Mouse (Mus musculus) heart, adult 2 months (tissue): ENCODE data around the gene Cep295nl. TPM values are rescaled to one million over a fixed set of nuclear protein-coding genes. Genes with fewer than 3 reads are reported as not detected.

Experiments
- DNase-seq, 2 experiments: peaks; one replicate each; pipeline ENCODE4 v3.0.0; 2021
- H3K27ac ChIP-seq: fragments of 200-600 bp; 2 replicates; pipeline ENCODE4 v1.8.1; 2022
- H3K27me3 ChIP-seq: fragments of 200-500 bp; 2 replicates; pipeline ENCODE4 v1.6.1; 2012; ENCODE audit warnings: mild to moderate bottlenecking, low read length, inconsistent platforms, mixed read lengths; ENCODE audit not compliant: control insufficient read depth, insufficient read depth
- H3K36me3 ChIP-seq: fragments of 200-500 bp; 2 replicates; pipeline ENCODE4 v1.6.1; 2012; ENCODE audit warnings: low read length, inconsistent platforms; ENCODE audit not compliant: control insufficient read depth, insufficient read depth
- H3K4me1 ChIP-seq: fragments of 200-500 bp; 2 replicates; pipeline ENCODE4 v1.6.1; 2011; ENCODE audit warnings: low read length; ENCODE audit not compliant: control insufficient read depth, insufficient read depth
- H3K4me3 ChIP-seq: fragments of 200-600 bp; 2 replicates; pipeline ENCODE4 v1.8.1; 2022
- H3K79me2 ChIP-seq: fragments of 200-500 bp; replicated peaks from 2 replicates; pipeline ENCODE4 v1.6.1; 2012; ENCODE audit warnings: mild to moderate bottlenecking, inconsistent platforms, low read length, moderate library complexity, mixed read lengths; ENCODE audit not compliant: control insufficient read depth, insufficient read depth
- H3K9ac ChIP-seq: fragments of 200-500 bp; 2 replicates; pipeline ENCODE4 v1.6.1; 2012; ENCODE audit warnings: low read depth, mild to moderate bottlenecking, control low read depth, inconsistent platforms, low read length, mixed read lengths
- CTCF ChIP-seq: fragments of 200-600 bp; IDR thresholded peaks from 2 replicates; pipeline ENCODE4 v1.8.1; 2022; ENCODE audit warnings: antibody characterized with exemption, mild to moderate bottlenecking, moderate library complexity
- EP300 ChIP-seq: fragments of 200-500 bp; IDR thresholded peaks from 2 replicates; pipeline ENCODE4 v1.6.1; 2011; ENCODE audit warnings: low read depth, low read length, control low read depth; ENCODE audit not compliant: insufficient read depth
- POLR2A ChIP-seq: fragments of 200-500 bp; IDR thresholded peaks from 2 replicates; pipeline ENCODE4 v1.6.1; 2011; ENCODE audit warnings: mild to moderate bottlenecking, low read depth, low read length, control low read depth; ENCODE audit not compliant: insufficient read depth
- WGBS: fragments of 180-500 bp; shearing (Covaris S2); methylation state at CpG from one replicate; pipeline ENCODE4 v1.1.7; 2018; 5-methylcytosine and 5-hydroxymethylcytosine counted together
- intact Hi-C: fragments of 180-260 bp; cut with DNase I; formaldehyde crosslinking; loops from one replicate; pipeline ENCODE4 v1.15.1; 2025
- polyA plus RNA-seq: library from polyadenylated mRNA; depleted of rRNA; stranded (reverse); fragments of >200 nt; gene quantifications from 2 replicates; pipeline ENCODE4 v1.2.3, GENCODE M21; 2012
- total RNA-seq, 2 experiments: library from RNA; stranded (reverse); gene quantifications; 2 replicates each; pipeline ENCODE4 v1.2.3; 2021

Gene Cep295nl
- total and polyA plus RNA-seq, 3 experiments: 0.18 to 0.65 (median 0.32) TPM

DNA sequence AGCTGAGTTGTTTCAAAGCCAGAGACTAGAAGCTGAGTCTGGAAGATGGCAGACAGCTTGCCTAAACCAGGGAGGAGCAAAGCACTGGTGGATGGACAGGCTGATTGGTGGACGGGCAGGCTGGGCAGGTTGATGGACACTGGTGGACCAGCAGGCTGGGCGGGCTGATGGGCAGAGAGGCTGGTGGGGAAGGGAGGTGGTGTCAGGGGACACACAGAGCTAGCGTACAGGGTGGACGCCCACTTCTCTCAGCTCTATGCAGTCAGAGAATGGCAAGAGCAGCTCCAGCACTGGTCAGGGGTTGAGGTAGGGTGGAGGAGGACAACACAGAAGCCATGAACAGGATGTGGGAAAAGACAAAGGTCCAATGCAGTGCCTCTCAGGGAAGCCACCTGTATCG lies 27.0 kb upstream of the Cep295nl start:
- Histone ChIP-seq H3K4me1 (peaks cover 2% of the 10 kb centered on the region; the same call in 1 of the 2 replicates), H3K9ac (no peak overlapping the region), H3K27ac (no peak overlapping the region), H3K27me3 (no peaks in the 10 kb centered on the region), H3K4me3 (no peak overlapping the region), H3K79me2 (no peaks in the 10 kb centered on the region), H3K36me3 (no peaks in the 10 kb centered on the region)
- no peak for TF ChIP-seq CTCF
- no peak for TF ChIP-seq EP300
- no peak for TF ChIP-seq POLR2A
- DNase-seq: peak in 1 of 2 experiments; percentile 11
- 73% methylated on average over 5 of the region's 5 CpGs for WGBS
- intact Hi-C loops: no loop called here

DNA sequence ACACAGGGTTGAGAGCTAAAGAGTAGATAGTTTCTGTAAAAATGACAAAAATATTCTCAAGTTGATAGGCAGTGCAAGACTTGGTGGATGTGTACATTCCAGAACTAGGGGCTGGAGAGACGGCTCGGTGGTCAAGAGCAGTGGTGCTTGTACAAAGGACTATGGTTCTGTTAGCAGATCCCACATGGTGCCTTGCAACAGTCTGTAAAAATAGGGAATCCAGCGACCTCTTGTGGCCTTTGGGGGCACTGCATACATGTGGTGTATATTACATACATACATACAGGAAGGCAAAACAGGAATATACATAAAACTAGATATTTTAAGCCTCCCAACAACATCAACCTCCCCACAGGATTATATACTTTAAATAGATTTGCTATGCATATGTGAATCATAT lies 26.0 kb upstream of the Cep295nl start:
- DNase-seq: peak in 1 of 2 experiments; percentile 21
- WGBS: 64% methylated on average over 3 of the region's 3 CpGs

DNA sequence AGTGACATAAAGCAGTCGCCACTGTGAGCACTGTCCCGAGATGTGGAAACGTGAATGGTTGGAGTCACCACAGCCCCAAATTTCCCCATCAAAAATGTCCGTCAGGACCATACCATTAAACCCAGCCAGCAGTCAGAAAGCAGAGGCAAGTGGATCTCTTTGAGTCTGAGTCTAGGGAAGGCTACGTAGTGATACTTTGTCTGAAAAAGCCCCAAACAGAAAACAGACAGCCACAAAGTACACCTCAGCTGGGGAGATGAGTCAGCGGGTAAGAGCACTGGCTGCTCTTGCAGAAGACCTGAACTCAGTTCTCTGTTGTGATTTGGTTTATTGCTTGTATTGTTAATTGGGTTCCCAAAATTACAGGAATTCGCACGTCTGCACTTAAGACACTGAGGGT lies 24.3 kb upstream of the Cep295nl start:
- H3K27ac ChIP-seq: no peak overlapping the region
- no peaks in the 10 kb centered on the region for H3K79me2 ChIP-seq
- no peaks in the 10 kb centered on the region for H3K36me3 ChIP-seq
- no peak for DNase-seq
- TF ChIP-seq CTCF (no peak), POLR2A (no peak), EP300 (no peak)
- no peak overlapping the region for H3K9ac ChIP-seq
- intact Hi-C loops: no loop called here
- H3K4me3 ChIP-seq: no peak overlapping the region
- WGBS: 87% methylated on average over 8 of the region's 8 CpGs
- no peaks in the 10 kb centered on the region for H3K27me3 ChIP-seq
- H3K4me1 ChIP-seq: peaks cover 14% of the 10 kb centered on the region

More for the DNA sequence above, 26.0 kb upstream of the Cep295nl start:
- intact Hi-C loops: no loop called here
- TF ChIP-seq POLR2A: no peak
- TF ChIP-seq CTCF: peak; percentile 51
- Histone ChIP-seq H3K27me3 (no peaks in the 10 kb centered on the region), H3K36me3 (no peaks in the 10 kb centered on the region), H3K79me2 (no peaks in the 10 kb centered on the region), H3K27ac (no peak overlapping the region), H3K9ac (no peak overlapping the region), H3K4me3 (no peak overlapping the region), H3K4me1 (peaks cover 8% of the 10 kb centered on the region)

DNA sequence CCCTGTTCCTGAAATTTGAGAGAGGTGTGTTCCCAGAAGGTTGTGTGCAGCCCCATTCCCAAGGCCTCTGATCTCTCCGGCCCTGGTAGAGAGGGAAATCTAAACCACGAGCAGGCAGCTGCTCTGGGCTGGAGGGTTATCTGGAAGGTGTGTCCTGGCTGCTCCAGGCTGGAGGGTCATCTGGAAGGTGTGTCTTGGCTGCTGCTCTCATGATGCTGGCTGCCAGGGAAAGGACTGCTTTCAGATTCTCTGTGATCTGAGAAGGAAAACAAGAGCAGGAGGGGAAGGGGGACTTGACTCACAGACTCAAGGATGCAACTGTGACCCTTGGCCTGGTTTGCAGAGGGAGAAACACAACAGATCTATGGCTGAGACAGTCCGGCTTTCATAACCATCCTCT lies 23.8 kb upstream of the Cep295nl start:
- TF ChIP-seq EP300: no peak
- TF ChIP-seq CTCF: no peak
- no peak for TF ChIP-seq POLR2A
- H3K79me2 ChIP-seq: no peaks in the 10 kb centered on the region
- no peak overlapping the region for H3K27ac ChIP-seq
- peaks cover 15% of the 10 kb centered on the region for H3K4me1 ChIP-seq
- 60% methylated on average over 3 of the region's 3 CpGs for WGBS
- intact Hi-C loops: no loop called here
- DNase-seq: peak; percentile 29 to 46
- no peaks in the 10 kb centered on the region for H3K36me3 ChIP-seq
- no peak overlapping the region for H3K4me3 ChIP-seq
- no peaks in the 10 kb centered on the region for H3K27me3 ChIP-seq
- H3K9ac ChIP-seq: no peak overlapping the region

DNA sequence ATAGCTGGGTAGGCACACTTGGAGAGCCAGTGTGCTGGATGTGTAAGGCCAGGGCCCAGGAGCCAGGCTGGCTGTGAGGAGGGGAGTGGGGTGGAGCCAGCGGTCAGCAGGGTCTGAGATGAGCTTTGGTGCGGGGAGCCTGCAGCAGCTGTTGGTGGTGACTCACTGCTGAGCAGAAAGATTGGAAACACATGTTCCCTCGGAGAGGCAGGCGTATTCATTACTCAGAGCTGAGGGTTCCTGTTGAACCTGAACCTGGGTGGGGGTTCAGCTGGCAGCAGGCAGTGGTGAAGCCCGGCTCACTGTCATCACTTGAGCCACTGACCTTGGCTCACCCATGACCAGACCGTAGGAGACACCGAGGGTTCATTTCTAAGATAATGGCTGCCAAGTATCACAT lies 22.9 kb upstream of the Cep295nl start:
- no peaks in the 10 kb centered on the region for H3K36me3 ChIP-seq
- H3K27me3 ChIP-seq: no peaks in the 10 kb centered on the region
- peaks cover 21% of the 10 kb centered on the region for H3K4me1 ChIP-seq
- no peak overlapping the region for H3K4me3 ChIP-seq
- peak overlapping the region; percentile 40 for H3K27ac ChIP-seq
- WGBS: 54% methylated on average over 7 of the region's 7 CpGs
- no peak overlapping the region for H3K9ac ChIP-seq
- peak; percentile 64 to 75 for DNase-seq
- intact Hi-C loops: no loop called here
- no peak for TF ChIP-seq EP300
- TF ChIP-seq POLR2A: no peak
- no peak for TF ChIP-seq CTCF
- H3K79me2 ChIP-seq: no peaks in the 10 kb centered on the region

DNA sequence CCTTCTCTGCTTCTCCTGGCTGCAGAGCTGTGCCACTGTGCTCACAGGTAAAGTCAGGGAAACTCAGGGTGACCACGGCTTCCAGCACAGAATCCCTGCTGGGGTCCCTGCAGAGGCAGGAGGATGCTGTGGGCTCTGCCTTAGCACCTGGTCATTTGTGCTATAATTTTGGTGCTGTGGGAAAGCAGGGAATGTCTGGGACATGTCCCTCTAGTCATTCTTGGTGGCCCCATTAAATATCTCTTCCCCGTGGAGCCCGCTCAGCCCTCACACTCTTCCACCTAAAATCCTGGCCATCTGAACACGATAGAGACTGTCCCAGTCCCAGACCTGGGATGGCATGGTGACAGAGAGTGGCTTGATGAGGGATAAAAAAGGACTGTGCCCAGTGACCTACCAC lies 21.7 kb upstream of the Cep295nl start:
- peak in 1 of 2 experiments; percentile 19 for DNase-seq
- Histone ChIP-seq H3K36me3 (no peaks in the 10 kb centered on the region), H3K9ac (no peak overlapping the region), H3K4me3 (no peak overlapping the region), H3K27ac (peak overlapping the region; percentile 74; the same call in 1 of the 2 replicates), H3K79me2 (no peaks in the 10 kb centered on the region), H3K27me3 (no peaks in the 10 kb centered on the region), H3K4me1 (peaks cover 21% of the 10 kb centered on the region)
- 70% methylated on average over 4 of the region's 4 CpGs for WGBS
- intact Hi-C loops: no loop called here
- TF ChIP-seq POLR2A (no peak), CTCF (no peak), EP300 (no peak)

DNA sequence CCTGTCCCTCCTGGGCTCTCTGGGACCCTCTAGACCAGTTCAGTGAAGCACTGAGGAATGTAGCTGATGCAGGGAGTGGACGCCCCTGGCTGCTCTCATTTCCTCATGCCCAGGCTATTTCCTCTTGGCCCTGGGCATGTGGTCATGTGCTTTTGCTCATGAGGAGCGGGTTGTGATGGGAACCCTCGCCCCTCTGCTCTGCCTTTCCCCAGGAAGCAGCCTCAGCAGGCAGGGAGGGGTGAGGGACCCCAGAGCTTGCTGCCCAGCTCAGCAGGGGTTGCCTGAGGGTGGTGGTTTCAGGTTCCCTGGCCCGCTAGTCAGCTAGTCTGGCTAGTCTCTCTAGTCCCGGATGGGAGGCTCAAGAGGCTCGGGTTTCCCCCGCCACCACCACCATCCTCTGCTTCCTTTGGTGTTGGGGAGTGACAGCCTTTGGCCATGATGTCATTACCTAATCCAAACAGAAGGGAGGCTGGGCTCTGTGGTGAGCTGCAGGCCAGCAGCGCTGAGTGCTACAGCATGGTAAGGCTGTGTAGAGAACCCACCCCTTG lies 20.7 kb upstream of the Cep295nl start:
- Histone ChIP-seq H3K9ac (peak overlapping the region; percentile 60), H3K27me3 (no peaks in the 10 kb centered on the region), H3K27ac (peak overlapping the region; percentile 74), H3K79me2 (no peaks in the 10 kb centered on the region), H3K36me3 (no peaks in the 10 kb centered on the region), H3K4me1 (peaks cover 21% of the 10 kb centered on the region), H3K4me3 (no peak overlapping the region)
- DNase-seq: peak; percentile 78 to 83
- WGBS: 5% methylated on average over 8 of the region's 8 CpGs
- intact Hi-C loops: no loop called here
- 0 out of 2 replicates have a peak, but pooled peaks have one; percentile 62 for TF ChIP-seq EP300
- no peak for TF ChIP-seq CTCF
- TF ChIP-seq POLR2A: peak; percentile 48; the same call in 1 of the 2 replicates
